Mouse (Mus musculus): ENCODE measurements at regions not wholly inside any gene's neighbourhood (a gene's known extent, or its start where the extent isn't known, plus 50 kb on each side); places are given as distances from the start of the nearest gene placed in this dataset.

GRCm38 (mm10) chr17:31732176-31732880, 54.7 kb downstream of the Cryaa start:
- no peak for DNase-seq (ENCODE audit: low spot score)

GRCm38 (mm10) chr17:31734521-31734920, 56.9 kb downstream of the Cryaa start:
- DNase-seq (ENCODE audit: low spot score) = peak; percentile 48

DNA sequence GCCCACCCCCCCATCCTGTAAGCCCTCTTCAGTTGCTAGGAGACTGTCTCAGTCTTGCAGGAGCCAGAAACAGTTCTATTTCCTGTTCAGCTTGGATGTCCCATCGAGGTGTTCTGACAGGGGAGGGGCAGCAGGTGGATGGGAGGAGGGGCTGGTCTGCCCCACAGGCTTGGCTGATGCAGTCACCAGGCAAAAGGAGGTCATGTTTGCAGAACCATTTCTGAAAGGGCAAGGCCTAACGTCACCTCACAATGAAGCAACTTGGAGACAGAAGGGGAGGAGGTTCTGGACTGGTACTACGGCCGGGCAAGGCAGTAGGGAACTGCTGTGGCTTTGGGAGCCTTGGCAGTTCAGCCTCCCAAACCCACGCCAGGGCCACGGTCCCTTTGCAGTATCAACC, 59.1 kb downstream of the Cryaa start:
- peak; percentile 47 for DNase-seq (ENCODE audit: low spot score)

DNA sequence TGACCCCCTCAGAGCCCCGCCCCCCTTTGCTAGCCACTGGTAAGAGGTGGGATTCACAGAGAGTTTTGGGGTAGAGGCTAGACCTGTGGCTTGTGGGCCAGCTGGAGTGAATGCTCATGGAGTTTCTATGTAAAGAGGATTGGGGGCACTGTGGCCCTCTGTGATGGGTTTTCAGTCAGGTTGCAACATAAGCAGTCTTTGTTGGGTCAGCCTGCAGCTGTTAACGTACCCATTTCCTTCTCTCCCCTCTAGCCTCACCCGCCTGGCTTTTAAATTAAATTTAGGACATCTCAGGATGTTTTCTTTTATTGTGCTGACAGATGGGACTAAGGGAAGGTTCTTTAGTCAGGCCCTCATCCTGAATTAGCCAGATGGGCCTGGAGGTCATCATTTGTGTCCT, 60.6 kb downstream of the Cryaa start:
- DNase-seq (ENCODE audit: low spot score) = no peak

DNA sequence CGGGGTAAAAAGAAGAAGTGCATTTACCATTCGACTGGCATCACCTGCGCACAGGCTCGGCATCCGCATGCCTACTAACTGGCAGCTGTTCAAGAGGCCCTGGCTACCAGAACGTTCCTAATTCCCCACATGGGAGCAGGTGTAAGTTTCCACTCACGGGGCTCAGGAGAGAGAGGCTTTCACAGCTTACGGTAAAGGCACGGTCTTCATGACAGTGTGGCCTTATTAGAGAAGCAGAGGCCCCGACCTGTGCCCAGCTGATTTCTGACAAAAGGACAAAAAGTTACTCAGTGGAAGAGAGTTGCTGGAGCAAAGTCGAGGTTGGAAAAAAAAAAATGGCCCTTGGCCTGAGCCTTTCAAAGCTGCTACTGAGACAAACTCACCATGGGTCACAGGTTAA, 62.0 kb downstream of the Cryaa start:
- DNase-seq (ENCODE audit: low spot score) = no peak

DNA sequence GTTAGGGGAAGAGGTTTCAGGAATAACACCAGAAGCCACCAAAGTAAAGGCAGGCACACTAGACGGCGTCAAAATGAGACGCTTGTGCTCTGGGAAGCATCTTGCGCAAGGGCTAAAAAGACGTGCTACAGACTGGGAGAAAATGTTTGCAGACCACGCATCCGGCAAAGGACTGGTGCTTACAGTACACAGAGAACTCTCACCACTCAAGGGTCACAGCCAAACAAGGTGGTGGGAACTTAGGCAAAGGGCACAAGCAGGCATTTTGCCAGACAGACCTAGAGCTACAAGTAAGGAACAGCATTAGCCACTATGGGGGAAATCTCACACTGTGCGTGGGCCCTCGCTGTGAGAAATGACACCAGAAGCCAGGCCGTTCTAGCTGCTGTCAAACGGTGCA, 62.5 kb downstream of the Cryaa start:
- no peak for DNase-seq (ENCODE audit: low spot score)

DNA sequence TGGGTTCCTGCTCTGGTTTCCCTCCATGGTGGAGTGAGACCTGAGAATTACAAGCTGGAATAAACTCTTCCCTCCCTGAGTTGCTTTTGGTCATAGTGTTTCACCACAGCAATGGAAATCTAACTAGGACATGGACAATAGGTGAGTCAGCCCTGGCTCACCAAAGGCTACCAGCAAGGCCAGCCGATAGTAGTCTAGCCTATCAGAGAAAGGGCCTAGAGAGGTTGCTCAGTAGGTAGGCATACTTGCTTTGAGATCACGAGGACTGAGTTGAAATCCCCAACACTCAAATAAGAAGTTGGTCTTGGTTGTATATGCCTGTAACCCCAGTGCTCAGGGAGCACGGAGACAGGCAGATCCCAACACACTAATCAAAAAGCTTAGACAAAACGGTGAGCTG, 66.0 kb downstream of the Cryaa start:
- DNase-seq (ENCODE audit: low spot score) = no peak

DNA sequence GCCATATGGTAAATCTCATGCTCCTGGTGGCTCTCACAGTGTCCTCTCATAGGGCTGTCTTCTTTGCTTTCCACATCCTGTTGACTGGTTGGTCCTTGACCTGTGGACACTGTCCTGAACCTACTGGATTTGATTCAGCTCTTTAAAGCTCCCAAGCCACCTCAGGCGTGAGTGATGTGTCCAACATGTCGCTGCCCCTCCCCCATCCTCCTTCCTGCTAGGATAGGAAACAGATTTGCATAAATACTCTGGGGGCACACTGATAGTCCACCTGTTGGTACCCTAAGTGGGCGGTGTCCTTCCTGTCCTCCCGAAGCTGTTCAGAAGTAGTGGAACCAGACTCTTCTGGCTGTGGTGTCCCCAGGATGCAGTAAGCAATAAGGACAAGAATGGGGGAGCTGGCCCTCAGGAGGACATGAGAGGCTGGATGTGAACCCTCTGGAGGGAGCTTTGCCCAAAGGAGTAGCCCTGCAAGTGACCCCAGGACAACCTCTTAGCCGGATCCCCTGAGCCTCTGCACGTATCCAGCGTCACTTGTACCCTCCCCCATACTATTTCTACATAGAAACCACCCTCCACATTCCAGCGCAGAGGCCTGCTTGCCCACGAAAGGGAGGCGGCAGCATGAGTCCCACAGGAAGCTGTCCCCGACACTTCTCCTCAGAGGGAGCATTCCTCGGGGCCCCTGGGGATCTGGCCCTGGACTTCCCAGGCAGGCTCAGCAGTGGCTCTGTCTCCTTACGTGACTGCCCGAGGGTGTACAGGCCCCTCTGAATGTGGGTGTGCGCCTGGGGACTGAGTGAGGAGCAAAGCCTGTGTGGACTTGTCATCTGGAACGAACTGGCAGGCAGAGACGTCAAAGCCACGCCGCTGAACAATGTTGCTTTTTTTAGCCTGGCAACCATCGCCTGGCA, 68.8 kb downstream of the Cryaa start:
- no peak for DNase-seq (ENCODE audit: low spot score)

GRCm38 (mm10) chr17:31747563-31747962, 70.0 kb downstream of the Cryaa start:
- no peak for DNase-seq (ENCODE audit: low spot score)

- DNase-seq (ENCODE audit: low spot score) = no peak
Observed at GRCm38 (mm10) chr17:31748158-31748557, 70.6 kb downstream of the Cryaa start.

DNA sequence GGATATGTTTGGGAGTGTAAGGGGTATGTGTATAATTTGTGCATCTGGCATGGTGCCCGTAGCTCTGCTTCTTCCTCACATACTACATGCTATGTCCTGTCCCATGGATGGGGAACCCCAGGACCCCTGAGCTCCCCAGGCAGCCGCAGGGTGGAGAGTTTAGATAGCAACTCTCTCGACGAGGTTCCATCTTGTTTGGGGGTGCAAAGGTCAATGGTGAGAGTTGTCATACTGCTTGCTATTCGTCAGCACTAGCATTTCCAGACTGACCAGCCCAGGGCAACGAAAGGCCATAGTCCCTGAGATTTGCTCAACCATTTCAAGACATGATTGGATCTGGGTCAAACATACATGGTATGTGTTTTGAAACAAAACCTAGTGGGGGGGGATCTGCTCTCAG, 71.4 kb downstream of the Cryaa start:
- no peak for DNase-seq (ENCODE audit: low spot score)

DNA sequence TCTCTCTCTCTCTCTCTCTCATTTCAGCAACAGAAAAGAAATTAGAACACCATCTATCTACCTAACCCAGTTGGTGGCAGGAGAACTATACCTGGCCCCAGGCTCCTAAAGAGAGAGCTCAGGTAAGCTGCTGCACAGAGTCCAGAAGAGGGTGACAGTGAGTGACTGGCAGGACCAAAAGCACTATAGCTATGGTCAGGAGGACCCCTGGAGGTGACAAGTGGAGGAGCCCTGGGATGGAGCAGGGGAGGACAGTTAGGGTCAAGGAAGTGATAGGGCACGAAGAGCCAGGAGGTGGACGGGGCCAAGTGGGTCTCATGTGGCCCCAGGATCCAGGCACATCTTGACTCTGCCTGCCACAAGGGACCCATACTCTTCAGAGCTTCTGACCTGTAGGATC, 73.7 kb downstream of the Cryaa start:
- peak; percentile 25 for DNase-seq (ENCODE audit: low spot score)

DNA sequence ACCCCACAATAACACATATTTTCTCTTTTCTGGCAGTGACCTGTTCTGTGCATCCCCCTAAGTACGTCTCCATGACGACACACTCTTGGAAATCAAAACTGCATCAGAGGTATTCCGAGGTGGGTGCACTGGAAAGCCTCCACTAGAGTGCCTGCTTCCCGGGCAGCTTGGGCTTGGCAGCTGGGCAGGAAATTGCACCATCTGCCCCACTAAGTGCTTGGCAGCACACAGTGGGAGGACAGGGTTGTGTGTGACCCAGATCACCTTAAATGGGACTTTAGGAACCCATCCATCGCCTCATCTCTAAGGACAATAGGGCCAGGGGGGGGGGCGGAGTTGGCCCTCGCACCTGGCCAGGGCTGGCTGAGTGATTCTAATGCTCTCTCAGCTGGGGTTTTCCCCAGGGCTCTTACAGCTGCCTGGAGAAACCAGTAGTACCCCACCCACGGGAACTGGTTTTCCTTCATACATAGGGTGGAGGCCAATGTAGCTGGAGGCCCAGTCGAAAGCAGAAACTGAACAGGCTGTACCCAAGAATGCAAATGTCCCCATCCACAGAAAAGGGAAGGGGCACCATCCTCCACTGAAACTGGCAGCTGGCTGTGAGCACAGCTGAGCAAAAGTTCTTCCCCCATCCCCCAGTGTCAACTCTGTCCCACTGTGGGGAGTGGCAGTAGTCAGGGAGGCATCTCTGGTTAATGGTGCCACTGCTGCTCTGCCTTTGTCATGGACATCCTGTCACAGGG, 75.7 kb downstream of the Cryaa start:
- DNase-seq (ENCODE audit: low spot score) = no peak

- no peak for DNase-seq (ENCODE audit: low spot score)
Observed at GRCm38 (mm10) chr17:31753859-31754229, 76.2 kb downstream of the Cryaa start.

DNA sequence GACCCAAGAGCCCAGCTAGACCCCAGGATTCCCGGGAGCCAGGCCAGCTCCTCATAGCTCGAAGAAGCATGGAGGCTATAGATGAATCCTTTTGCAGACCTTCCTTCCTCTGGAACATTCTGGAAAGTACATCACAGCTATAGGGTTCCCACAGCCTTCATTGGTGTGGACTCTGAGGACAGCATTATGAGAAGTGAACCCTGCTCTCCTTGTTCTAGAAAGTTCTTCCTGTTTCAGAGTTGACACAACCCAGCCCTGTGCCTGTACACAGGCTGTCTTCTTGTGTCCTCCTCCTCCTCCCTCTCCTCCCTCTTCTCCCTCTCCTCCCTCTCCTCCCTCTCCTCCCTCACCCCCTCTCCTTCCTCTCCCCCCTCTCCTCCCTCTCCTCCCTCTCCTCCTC, 82.9 kb downstream of the Cryaa start:
- no peak for DNase-seq (ENCODE audit: low spot score)

DNA sequence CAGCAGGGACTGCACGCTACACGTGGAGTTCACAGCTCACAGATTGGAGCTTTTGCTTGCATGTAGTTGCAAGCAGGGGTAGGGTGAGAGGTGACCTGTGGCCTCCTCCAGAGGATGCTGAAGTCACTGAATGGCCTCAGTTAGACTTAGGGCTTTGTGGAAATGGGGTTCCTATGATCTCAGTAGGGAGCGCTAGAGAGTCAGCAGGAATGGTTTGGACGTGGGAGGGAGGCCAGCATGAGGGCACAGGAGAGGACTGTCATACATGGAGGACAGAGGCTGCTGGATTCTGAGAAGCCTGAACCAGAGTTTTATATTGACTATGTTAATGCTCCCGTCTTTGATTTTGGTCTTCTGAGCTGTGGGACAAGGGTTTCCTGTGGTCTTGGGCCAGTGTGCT, 85.5 kb downstream of the Cryaa start:
- DNase-seq (ENCODE audit: low spot score) = peak; percentile 22

GRCm38 (mm10) chr17:31766779-31767697, 88.6 kb downstream of the Sik1 start:
- DNase-seq (ENCODE audit: low spot score) = no peak

- peak; percentile 49 for DNase-seq (ENCODE audit: low spot score)
Observed at GRCm38 (mm10) chr17:31772201-31772820, 83.3 kb downstream of the Sik1 start.

- DNase-seq (ENCODE audit: low spot score) = peak; percentile 22
Observed at GRCm38 (mm10) chr17:31773882-31774281, 81.7 kb downstream of the Sik1 start.

- no peak for DNase-seq (ENCODE audit: low spot score)
Observed at GRCm38 (mm10) chr17:31775037-31775436, 80.6 kb downstream of the Sik1 start.

GRCm38 (mm10) chr17:31775966-31776365, 79.6 kb downstream of the Sik1 start:
- DNase-seq (ENCODE audit: low spot score) = no peak

All from thymus, postnatal 0 days (tissue).